Mouse (Mus musculus): ENCODE measurements around the gene Cdiptos. TPM values are rescaled to one million over a fixed set of nuclear protein-coding genes. Genes with fewer than 3 reads are reported as not detected.

The Cdiptos gene
- total RNA-seq, 2 experiments from 2014 or later: not detected

DNA sequence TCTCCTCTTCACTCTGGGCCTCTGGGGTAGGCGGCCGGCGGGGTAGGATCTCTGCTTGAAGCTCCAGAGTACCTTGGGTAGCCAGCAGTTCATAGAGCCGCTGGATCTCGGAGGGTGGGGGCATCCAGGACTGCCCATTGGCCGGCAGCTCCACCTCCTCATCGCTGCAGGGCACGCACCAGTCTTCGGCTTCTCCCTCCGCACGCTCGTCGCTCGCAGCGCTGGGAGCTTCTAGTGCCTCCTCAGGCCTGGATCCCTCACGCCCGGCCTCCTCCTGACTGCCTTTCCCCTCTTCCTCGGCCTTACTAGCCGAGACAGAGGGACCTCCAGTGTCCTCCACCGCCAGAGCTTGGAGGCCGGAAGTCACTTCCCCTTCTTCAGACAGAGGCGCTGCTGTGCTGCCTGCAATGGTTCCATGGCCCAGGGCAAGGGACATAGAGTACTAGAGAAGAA, 40.6 kb upstream of the Cdiptos start:
- intact Hi-C loops (cut with DNase I): loop anchor here (2.0 kb wide), 2 partner anchors 88 to 154 kb away; partner anchors contain the start of gene Ino80e
- DNase-seq (ENCODE audit: low spot score in 2 of 2): peak in 1 of 2 experiments; percentile 65

DNA sequence TGATC, 40.4 kb upstream of the Cdiptos start, which contains the start of gene Pagr1b:
Gene Pagr1b, minus strand, starts transcription at position 4 of the 5 bp plus-strand sequence.
- intact Hi-C loops (cut with DNase I): loop anchor here (2.0 kb wide), 2 partner anchors 89 to 153 kb away; partner anchors contain the start of gene Ino80e

DNA sequence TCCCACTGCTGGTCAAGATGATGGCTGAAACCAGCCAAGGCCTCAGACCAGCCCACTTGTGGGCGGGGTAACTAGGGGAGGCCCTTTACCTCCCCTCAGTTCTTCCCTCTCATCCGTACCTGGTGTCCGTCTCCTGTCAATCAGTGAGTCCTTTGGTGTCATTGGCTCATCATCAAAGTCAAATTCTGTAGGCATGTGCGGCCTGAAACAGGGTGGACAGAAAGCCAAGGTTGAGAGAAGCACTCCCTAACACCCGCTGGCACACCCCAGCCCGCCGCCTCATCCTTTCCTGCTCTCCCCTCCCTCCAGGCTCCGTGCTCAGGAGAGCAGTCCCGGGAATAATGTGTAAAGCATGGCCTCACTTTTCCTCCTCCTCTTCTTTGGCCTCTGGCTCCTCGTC, 40.2 kb upstream of the Cdiptos start:
- peak in 1 of 2 experiments; percentile 11 for DNase-seq (ENCODE audit: low spot score in 2 of 2)
- intact Hi-C loops (cut with DNase I): loop anchor here (2.0 kb wide), 2 partner anchors 89 to 153 kb away; partner anchors contain the start of gene Ino80e

More for the DNA sequence above, 40.4 kb upstream of the Cdiptos start, which contains the start of gene Pagr1b:
- DNase-seq (ENCODE audit: low spot score in 2 of 2): no peak

DNA sequence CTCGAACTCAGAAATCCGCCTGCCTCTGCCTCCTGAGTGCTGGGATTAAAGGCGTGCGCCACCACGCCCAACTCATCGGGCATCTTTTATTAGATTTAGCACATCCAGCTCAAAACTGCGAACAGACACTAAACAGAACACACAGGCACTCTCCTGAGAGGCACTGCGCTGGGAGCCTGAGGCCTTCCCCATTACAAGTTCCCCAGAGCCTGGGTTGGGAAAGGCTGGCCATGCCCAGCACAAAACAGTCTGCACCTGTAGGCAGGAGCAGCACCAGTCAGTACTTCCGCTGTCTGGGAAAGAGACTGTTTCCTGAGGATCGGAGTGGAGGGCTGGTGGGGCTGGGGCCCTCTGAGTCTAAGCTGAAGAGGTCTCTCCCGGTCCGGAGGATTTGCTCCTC, 39.1 kb upstream of the Cdiptos start:
- intact Hi-C loops (cut with DNase I): loop anchor here (2.0 kb wide), 1 partner anchor 38 kb away; the partner anchor contains the start of gene Cdiptos
- no peak for DNase-seq (ENCODE audit: low spot score in 2 of 2)

DNA sequence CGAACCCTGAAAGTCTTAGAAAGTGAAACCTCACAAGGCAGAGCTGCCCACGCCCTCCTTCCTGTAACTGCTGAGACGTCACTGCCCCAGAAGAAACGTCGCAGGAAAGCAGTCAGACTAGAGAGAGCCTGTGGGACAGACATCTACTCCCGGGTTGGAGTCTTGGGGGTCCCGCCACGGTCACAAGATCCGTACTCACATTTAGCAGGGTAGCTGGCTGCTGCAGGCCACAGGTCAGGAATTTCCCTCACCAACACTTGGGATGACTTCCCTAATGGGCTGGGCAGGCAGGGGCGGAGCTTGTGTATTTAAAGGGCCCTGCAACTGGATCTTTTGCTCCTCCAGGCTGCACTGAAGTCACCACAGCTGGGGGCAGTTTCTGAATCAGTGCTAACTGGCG, 38.4 kb upstream of the Cdiptos start, which contains the start of gene Mvp:
Gene Mvp, minus strand, starts transcription at position 302 of the 400 bp plus-strand sequence.
- intact Hi-C loops (cut with DNase I): loop anchor here (2.0 kb wide), 1 partner anchor 38 kb away; the partner anchor contains the start of gene Cdiptos
- peak in 1 of 2 experiments; percentile 30 for DNase-seq (ENCODE audit: low spot score in 2 of 2)

DNA sequence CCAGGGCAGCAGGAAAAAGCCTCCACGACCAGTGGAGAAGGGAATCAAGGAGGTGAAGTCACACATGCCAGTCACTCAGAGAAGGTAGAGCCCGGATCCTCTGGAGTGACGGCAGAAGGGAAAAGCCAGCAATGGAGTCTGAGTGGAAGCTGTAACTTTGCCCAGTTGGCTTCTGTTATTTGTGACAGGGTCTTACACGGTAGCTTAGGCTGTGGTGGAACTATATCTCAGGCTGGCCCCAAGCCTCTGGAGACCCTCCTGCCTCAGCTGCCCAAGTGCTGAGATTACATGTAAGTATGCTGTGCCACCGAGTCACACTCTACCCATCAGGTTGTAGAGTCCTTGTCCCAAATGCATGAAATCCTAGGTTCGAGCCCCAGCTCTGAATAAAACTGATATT, 37.5 kb upstream of the Cdiptos start:
- intact Hi-C loops (cut with DNase I): no loop called here
- DNase-seq (ENCODE audit: low spot score in 2 of 2): no peak

DNA sequence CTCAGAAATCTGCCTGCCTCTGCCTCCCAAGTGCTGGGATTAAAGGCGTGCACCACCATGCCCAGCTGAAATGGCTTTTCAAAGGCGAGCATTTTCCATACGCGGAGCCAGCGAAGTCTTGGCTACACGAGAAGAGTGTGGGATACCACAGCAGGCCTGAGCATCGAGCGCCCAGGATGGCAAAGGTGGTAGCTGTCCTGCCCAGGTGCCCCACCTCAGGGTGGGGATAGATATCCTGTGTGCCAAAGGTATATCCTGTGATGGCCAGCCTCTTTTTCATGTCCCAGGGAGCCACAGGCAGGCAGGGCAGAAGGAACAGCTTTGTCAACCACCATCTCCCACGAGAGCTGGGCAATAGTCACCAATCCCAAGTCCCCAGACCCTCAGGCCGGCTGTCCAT, 36.9 kb upstream of the Cdiptos start:
- intact Hi-C loops (cut with DNase I): no loop called here
- no peak for DNase-seq (ENCODE audit: low spot score in 2 of 2)

DNA sequence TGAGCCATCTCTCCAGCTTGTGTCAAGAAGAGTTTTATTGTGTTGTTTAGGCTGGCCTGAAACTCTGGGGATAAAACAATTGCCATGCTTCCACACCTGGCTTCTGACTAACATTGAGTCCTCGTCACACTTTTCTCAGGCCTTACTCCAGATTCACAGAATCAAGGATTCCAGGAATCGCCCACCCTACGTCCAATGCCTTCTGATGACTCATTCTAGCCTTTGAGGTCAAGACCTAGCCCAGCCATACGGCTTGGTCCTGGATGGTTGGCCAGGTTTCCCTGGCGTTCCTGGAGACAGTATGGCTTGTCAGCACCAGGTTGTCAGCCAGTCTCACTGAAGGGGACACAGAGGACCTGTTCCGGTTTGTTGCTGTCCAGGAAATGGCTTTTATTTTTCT, 36.5 kb upstream of the Cdiptos start:
- intact Hi-C loops (cut with DNase I): no loop called here
- DNase-seq (ENCODE audit: low spot score in 2 of 2): no peak

DNA sequence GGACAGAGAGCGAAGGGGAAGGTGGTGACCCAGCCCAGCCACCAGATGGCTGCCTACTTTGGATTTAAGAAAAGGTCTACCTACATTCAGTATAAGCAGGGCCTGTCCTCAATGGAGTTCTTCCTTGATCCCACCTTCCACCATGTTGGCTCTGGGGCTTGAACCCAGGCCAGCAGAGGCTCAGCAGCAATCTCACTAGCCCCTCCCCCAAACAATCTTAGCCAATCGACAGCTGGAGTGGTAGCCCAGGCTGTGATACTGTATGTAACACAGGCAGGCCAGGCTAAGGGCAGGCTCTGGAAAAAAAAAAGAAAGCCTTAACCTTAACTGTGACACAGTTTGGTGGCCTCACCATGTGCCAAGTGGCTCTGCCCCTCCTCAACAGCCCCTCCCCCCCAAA, 35.8 kb upstream of the Cdiptos start:
- intact Hi-C loops (cut with DNase I): no loop called here
- no peak for DNase-seq (ENCODE audit: low spot score in 2 of 2)

DNA sequence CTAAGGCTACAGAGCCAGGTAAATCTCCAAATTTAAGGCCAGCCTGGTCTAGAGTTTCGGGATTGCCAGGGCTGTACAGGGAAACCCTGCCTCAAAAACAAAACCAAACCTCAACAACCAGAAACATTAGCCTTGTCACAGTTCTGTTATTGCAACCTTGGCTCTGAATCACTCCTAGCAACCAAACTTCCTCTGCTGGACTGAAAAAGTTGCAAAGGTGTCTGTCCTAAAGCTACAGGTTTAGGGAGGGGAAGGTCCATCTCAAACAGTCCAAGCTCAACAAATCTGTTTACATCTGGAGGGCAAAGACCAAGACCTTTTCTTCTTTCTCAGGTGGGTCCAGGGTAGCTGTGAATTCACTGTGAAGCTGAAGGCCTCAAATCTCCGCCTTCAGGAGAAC, 35.2 kb upstream of the Cdiptos start:
- intact Hi-C loops (cut with DNase I): no loop called here
- DNase-seq (ENCODE audit: low spot score in 2 of 2): no peak

DNA sequence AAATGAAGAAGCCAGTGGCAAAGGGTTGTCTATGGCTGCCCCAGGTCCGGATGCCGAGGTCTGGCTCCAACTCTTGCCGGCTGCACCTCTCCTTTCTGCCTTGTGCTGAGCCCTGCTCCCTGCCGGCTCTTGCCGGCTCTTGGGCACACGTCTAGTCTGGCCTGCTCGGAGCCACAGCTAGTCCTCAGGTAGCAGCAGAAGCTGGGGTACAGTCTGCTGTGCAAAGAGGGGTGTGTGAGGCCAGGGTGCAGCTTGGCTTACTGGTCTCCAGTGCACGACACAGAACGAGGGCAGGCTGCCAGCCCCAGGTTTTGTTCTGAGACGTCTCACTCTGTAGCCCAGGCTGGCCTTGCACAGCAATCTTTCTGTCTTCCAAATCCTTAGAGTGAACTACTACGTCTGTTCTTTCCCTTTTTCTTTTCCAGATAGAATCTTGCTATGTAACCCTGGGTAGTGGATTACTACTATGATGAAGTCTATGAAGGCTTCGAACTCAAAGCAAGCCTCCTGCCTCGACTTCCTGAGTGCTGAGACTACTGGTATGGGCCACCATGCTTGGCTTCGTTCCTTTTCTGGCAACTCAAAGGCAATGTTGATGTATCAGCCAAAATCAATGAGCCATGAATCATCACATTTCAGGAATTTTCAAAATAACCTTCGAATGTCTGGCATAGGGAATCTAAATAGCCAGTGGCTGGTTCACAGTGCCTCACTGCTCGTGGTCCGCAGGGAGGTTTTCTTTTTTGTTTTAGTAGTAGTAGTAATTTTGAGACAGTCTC, 33.6 kb upstream of the Cdiptos start:
- DNase-seq (ENCODE audit: low spot score in 2 of 2): no peak
- intact Hi-C loops (cut with DNase I): no loop called here

DNA sequence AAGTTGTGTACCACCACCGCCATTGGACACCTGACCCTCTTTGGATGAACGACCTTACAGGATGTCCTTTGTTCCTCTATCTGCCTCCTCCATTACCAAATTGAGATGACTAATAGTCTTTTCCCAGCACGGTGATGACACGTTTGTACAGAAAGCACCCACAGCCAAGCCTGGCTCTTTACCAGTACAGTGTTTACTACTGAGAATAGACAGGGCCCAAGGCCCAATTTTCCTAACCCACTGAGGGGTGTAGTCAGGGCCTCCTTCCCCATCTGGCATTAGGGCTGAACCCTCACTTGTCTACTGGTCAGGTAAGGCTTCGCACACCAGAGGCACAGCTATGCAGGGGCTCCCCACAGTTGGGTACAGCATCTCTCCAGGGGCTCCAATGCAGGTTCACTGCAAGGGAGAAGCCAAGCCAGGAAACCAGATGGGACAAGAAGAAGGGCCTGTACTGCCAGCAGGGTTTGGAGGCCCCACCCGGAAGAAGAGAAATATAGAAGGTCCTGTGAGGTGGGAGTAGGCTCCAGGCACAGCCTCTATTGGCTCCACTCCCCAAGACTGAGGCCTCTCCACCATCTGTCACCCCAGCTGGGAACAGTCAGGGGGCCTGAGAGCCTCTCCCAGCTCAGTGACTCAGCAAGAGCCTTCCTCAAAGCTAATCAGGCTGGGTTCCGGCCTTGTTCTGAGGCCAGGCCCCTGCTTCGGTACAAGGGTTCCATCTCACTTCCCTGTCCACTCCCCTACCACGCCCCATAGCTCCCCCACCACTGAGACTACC, 32.5 kb upstream of the Cdiptos start:
- peak; percentile 74 to 93 for DNase-seq (ENCODE audit: low spot score in 2 of 2)
- intact Hi-C loops (cut with DNase I): loop anchor here (1.0 kb wide), 1 partner anchor 23 kb away; no protein-coding TSS in a partner anchor

DNA sequence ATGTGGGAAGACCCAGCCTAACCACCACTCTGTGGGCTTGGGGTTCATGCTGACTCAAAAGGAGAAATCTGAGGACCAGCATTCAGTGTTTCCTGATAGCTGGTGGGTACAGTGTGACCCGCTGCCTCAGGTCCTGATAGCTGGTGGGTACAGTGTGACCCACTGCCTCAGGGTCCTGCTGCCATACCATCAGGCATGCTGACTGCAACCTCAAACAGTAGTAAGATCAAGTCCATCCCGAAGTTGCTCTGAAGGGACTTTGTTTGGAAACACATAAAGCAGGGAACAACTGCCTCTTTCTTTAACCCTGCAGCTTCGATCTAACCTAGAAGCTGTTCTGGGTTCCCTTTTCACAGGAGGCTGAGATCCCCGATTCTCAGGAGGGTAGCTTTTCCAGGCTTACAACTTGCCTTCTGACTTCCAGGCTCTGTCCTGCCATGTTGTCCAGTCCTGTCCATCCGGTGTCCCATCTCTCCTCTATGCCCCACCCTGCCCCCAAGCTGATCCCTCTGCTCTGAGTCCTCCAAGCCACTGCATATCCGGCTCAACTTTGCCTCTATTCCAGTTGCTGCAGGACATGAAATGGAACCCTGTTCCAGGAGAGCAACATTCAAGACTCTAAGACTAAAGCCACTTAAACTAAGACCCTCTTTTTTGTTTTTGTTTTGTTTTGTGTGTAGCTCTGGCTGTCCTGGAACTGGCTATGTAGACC, 31.6 kb upstream of the Cdiptos start:
- no peak for DNase-seq (ENCODE audit: low spot score in 2 of 2)
- intact Hi-C loops (cut with DNase I): loop anchor here (1.0 kb wide), 1 partner anchor 22 kb away; no protein-coding TSS in a partner anchor

DNA sequence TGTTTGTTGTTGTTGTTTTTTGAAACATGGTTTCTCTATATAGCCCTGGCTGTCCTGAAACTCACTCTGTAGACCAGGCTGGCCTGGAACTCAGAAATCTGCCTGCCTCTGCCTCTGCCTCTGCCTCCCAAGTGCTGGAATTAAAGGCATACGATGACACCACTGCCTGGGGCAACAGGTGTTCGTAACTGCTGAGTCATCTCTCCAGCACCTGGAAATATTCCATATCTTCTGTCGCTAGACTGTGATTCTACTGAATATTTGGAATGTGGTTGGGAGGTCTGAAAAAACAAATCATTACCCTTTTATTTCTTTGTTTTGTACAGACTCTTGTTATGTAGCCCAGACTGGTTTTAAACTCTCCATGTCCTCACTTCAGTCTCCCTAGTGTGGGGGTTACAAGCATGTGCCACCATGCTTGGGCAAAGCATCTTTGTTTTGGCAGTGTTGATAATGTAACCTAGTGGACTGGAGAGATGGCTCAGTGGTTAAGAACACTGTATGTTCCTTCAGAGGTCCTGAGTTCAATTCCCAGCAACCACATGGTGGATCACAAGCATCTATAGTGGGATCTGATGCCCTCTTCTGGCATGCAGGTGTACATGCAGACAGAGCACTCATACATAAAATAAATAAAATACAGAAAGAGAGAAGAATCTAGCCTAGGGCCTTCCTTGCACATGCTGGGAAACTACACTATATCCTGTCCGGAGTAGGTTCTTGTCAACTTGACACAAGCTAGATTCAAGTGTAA, 28.4 kb upstream of the Cdiptos start:
- intact Hi-C loops (cut with DNase I): no loop called here
- DNase-seq (ENCODE audit: low spot score in 2 of 2): no peak

DNA sequence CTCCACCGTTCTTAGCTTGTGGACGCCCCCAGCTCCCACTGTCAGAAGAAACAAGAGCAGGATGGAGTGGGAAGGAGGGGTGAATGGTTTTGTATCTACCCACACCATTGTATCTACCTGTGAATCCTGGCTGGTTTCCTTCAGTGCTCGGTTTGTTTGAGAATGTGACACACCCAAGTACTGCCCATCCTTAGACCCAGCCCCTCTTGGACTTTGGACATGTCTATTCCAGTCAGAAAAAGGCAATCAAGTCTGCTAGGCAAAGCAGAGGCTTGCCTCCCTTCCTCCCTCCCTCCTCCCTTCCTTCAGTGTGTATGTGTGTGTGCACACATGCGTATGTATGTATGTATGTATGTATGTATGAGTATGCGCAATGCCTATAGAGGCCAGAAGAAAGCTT, 27.7 kb upstream of the Cdiptos start:
- DNase-seq (ENCODE audit: low spot score in 2 of 2): no peak
- intact Hi-C loops (cut with DNase I): no loop called here

DNA sequence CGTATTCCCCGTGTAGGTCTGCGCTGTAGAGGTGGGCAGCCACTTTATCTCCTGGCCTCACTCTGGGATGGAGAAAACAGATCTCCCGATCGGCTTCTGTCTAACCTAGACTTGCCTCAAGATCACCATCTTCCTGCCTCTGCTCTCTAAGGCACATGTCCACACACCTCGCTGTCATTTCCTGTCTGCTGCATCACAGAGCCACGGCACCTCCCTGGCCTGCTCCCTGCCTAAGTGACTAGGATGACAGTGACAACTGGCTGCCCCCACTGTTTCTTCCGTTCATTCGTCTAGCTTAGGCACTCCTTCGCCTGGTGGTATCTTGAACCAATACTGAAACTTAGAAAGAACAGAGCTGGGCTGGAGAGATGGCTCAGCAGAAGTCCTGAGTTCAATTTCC, 23.7 kb upstream of the Cdiptos start:
- intact Hi-C loops (cut with DNase I): no loop called here
- DNase-seq (ENCODE audit: low spot score in 2 of 2): no peak

DNA sequence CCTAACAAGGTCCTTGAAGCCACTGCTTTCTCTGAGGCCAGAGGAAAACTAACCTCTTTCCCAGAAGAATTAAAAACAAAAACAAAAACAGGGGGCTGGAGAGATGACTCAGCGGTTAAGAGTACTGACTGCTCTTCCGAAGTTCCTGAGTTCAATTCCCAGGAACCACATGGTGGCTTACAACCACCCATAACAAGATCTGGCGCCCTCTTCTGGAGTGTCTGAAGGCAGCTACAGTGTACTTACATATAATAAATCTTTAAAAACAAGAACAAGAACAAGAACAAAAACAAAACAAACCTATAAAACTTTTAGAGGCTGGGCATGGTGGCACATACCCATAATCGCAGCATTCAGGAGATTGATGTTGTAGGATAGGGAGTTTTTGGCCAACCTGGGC, 20.6 kb upstream of the Cdiptos start:
- intact Hi-C loops (cut with DNase I): no loop called here
- DNase-seq (ENCODE audit: low spot score in 2 of 2): no peak

DNA sequence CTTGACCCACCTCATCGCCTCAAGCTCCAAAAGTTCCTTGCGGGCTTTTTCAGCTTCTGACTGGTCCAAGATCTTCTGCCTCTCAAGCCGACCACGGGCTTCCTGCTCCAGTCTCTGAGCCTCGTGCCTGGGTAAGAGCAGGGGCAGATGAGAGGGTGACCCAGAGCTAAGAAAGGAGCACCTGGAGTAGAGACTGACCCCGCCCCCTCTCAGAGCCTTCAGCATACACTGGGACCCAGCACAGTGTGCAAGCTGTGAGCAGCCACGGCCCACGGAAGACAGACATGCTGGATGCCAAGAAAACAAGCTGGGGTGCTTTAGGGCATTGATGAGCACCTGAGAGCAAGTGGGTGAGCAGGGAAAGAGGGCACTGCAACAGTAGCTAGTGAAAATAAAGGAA, 12.9 kb upstream of the Cdiptos start:
- DNase-seq (ENCODE audit: low spot score in 2 of 2): no peak
- intact Hi-C loops (cut with DNase I): loop anchor here (5.0 kb wide), 1 partner anchor 113 kb away; no protein-coding TSS in a partner anchor

DNA sequence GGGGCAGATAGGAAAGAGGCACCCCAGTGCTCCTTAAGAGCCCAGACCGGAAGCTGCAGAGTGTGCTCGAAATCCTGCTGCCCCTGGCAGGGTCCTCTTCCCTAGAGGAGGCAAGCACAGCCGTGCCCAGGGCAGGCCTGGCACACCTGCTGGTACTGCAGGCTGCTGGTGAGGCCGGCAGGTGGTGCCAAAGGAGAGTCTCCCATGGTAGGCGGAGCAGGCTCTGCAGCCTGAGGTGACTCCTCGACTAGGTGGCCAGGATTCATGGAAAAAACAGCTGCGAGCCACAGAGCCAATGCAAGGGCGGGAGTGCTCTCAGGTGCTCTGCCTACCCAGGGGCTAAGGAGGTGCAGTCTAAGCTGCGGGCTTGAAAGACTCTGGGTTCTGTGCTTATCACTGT, 10.4 kb upstream of the Cdiptos start:
- peak; percentile 35 to 60 for DNase-seq (ENCODE audit: low spot score in 2 of 2)
- intact Hi-C loops (cut with DNase I): loop anchor here (5.0 kb wide), 1 partner anchor 116 kb away; no protein-coding TSS in a partner anchor
